Mouse (Mus musculus) 416B (cell line): ENCODE measurements around the gene Lrrc46.

ENCODE experiments used
- DNase-seq: peaks from one replicate; pipeline ENCODE4 v3.0.0; 2011; ENCODE audit warnings: low read depth

Lrrc46 gene

DNA sequence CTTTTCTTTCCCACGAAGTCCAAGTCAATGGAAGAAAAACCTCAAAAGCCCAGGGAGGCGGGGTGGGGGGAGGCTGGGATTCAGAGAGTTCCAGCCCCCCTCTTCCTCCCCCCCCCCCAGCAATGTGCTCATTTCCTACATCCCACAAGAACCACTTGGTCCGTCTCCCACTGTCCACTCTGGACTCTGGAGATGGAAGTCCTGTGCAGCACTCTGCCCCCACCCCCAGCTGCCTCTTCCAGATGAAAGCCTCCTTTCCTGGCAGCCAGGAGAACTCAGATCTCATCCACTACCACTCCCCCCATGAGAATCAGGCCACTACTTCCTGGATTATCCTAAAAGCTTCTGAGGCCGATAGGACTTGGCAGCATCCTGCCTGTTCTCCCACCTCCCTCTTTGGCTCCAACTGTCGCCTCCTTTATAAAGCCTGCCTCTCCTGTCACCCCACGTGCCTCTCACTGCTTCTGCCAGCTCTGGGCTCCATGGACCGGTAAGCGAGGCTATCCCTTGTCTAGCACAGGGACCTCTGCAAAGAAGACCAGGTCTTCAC, 28.0 kb downstream of the Lrrc46 start, which contains the start of gene Sp6:
Gene Sp6 (plus strand): TSS at position 274 of the 550 bp plus-strand sequence.
- DNase-seq, result no peak

DNA sequence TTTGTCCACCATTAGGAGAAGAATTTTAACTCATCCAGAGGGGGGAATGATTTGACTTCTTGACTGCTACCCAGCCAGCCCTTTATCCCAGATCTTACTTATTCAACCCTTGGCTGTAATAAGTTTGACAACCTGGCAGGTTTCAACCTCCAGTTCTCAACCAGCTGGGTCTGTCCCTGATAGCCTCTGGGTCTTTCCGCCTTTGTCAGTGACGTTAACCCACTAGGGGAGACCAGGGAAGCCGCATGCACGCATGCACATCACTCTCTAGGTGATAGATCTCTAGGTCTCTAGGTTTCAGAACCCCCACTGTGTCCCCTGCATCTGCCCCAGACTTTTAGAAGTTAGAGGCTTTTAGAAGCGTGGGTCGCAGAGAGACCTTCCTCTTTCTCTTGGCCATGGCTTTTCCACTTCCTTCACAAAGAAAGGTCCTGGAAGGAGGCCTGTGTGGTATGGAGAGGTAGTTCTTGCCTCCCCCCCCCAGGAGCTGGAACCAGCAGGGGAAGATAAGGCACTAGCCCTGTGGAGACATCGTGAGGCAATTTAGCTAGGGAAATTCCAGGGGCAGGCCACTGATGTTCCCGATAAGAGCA, 31.9 kb downstream of the Lrrc46 start:
- no peak for DNase-seq

GRCm38 (mm10) chr11:97007093-97007794, 34.0 kb downstream of the Lrrc46 start:
- peak; percentile 59 for DNase-seq

GRCm38 (mm10) chr11:97003170-97003569, 38.0 kb downstream of the Lrrc46 start:
- DNase-seq, result no peak

DNA sequence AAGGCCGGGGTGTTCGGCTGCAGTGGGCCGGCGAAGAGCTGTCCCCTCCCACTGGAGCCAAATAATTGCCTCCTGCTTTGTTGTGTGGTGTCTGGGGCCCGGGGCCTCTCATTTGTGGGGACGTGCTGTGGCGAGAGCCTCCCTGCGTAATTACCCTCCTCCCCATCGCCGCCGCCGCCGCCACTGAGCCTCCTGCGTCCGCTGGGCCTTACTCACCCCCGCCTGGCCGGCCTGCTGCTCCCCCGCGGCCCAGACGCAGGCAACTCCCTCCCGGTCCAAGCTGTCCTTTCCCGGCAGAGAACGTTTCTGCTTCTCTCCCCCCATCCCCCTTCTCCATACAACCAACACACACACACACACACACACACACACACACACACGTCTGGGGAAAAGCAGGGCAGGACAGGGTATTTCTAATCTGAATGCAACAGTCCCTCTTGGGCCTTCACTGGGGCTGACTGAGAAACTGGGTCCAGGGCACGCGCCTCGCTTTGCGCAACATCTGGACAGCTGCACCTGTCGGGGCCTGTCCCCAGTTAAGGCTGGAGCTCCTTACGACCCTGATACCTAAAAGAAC, 43.7 kb downstream of the Lrrc46 start:
- DNase-seq, result no peak

DNA sequence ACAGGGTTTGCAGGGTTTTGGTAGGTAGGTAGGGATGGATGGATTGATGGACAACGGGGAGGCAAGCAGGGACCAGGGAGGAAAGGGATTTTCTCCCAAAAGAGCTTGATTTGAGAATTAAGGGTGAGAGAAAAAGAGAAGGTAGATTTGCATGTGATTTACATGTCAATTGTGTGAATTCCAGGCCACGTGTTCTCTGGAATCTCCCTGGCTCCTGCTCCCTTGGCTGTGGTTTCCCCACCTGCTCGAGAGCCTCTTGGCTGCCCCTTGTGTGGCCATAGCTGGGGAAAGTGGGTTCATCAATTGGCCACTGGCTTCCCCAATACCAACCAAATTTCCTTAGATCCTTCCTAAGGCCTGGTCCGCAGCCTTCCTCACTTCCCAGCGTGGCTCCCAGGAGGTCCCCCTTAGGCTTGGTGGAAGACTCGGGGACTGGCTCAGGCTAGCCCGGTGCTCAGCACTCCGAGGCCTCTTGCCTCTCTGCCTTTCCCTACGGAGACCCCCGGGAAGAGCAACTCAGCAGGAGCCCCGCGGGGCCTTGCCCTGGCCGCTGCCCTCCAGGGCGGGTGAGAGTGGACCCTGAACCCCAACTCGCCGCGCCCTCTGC, 44.3 kb downstream of the Lrrc46 start:
- no peak for DNase-seq

- peak; percentile 20 for DNase-seq
Measured at GRCm38 (mm10) chr11:96995836-96996772, 45.1 kb downstream of the Lrrc46 start.

GRCm38 (mm10) chr11:96995031-96995430, 46.2 kb downstream of the Lrrc46 start:
- DNase-seq, result no peak

GRCm38 (mm10) chr11:96992722-96993311, 48.4 kb downstream of the Lrrc46 start:
- peak; percentile 84 for DNase-seq

GRCm38 (mm10) chr11:96991501-96991900, 49.7 kb downstream of the Lrrc46 start:
- peak; percentile 42 for DNase-seq

DNA sequence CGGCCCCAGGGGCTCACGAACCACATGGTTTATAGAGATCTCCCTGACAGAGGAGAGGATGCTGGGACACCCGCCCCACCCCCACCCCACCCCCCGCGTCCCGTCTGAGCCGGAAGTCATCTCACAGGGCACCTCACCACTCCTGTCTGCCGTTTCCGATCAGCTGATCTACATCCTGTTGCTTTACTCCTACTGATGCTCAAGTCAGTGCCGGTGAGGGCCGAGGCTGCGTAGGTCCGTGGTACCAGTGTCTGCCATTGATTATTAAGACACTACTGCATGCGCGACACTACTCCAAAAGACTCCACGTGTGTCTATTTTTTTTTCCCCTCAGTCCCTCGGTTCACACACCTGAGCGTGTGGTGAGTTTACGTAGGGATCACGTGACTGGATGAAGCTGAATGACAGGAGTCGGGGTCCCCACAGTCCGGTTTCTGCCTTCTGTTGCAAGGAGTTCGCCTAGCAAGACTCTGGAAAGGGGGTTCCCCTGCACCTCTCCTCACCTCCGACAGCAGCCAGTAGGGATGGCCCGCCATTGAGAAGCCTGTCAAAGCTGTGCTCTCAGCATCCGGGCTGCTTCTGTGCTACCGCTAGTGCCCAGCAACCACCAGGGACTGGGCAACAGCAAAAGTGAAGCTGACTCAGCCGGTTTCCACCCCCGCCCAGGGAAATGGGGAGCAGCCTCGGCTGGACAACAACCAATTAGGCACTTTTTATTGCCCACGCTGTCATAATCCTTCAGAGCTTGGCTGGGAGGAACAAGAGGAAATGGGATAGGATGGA, 53.1 kb downstream of the Lrrc46 start:
- DNase-seq, result peak; percentile 50

GRCm38 (mm10) chr11:96986463-96986862, 54.7 kb downstream of the Lrrc46 start:
- DNase-seq, result no peak

DNA sequence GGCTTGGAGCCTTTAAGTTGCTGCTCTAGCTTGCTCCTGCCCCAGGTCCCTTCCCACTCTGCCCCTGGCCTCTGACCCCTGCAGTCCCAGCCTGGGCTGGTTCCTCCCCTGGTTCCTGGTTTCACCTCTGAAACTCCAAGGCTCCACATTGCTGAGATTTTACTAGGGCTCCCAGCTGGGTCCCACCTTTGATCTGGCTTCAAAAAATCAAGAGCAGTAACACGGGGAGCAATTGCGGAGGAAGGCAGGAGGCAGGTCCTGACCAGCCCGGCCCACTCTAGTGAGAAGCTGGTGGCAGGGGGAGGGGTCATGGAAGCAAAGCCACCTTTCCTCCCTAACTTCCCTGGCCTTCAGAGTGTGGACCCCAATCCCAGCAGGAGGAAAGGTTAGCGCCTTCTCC, 56.3 kb downstream of the Lrrc46 start:
- DNase-seq, result no peak
